Mouse (Mus musculus): Measurements from ENCODE around the gene Pnkd. TPM values are rescaled to one million over a fixed set of nuclear protein-coding genes. Genes with fewer than 3 reads are reported as not detected.

The Pnkd gene
- polyA plus RNA-seq, 1 experiment from 2014 or later = 104 TPM

DNA sequence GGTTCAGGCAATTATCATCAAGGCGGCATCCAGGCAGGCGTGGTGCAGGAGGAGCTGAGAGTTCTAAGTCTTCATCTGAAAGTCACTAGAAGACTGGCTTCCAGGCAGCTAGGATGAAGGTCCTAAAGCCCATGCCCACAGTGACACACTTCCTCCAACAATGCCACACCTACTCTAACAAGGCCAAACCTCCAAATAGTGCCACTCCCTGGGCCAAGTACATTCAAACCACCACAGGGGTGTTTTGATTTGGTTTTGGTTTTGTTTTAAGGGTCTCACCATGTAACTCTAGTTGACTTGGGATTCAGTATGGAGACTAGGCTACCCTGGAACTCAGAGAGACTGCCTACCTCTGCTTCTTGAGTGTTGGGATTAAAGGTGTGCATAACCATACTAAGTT, 20.8 kb downstream of the Pnkd start, which contains the start of gene Tmbim1:
Gene Tmbim1, minus strand, starts transcription at position 101 of the 400 bp plus-strand sequence.
- no peaks in the 10 kb centered on the region for H3K9me3 ChIP-seq (ENCODE audit: control insufficient read depth, low read length)
- no peak within 1 kb of the TSS for H3K27ac ChIP-seq (ENCODE audit: low read depth, low read length)
- no peak within 1 kb of the TSS for H3K4me2 ChIP-seq (ENCODE audit: low read depth)
- H3K36me3 ChIP-seq (ENCODE audit: control insufficient read depth, insufficient read depth, low read length) = no peaks in the 10 kb centered on the region
- WGBS = 66% methylated on average over 2 of the region's 2 CpGs
- H3K4me1 ChIP-seq (ENCODE audit: control insufficient read depth, insufficient read depth, low read length) = peaks cover 6% of the 10 kb centered on the region; the same call in 1 of the 2 replicates
- ATAC-seq (ENCODE audit: insufficient read depth, low FRiP score, low TSS enrichment) = no peak
- 0 out of 2 replicates have a peak, but pooled peaks cover 2% of the 10 kb centered on the region for H3K27me3 ChIP-seq (ENCODE audit: control insufficient read depth, insufficient read depth, low read length)
- H3K4me3 ChIP-seq (ENCODE audit: low read depth, low read length) = no peak within 1 kb of the TSS
- DNase-seq (ENCODE audit: low spot score) = no peak
- no peak within 1 kb of the TSS for H3K9ac ChIP-seq (ENCODE audit: low read length)

- Histone ChIP-seq H3K4me1 (ENCODE audit: control insufficient read depth, insufficient read depth, low read length) (peaks cover 6% of the 10 kb centered on the region; the same call in 1 of the 2 replicates), H3K36me3 (ENCODE audit: control insufficient read depth, insufficient read depth, low read length) (no peaks in the 10 kb centered on the region), H3K9me3 (ENCODE audit: control insufficient read depth, low read length) (no peaks in the 10 kb centered on the region), H3K27me3 (ENCODE audit: control insufficient read depth, insufficient read depth, low read length) (0 out of 2 replicates have a peak, but pooled peaks cover 2% of the 10 kb centered on the region), H3K9ac (ENCODE audit: low read length) (no peak overlapping the region), H3K4me3 (ENCODE audit: low read depth, low read length) (no peak overlapping the region), H3K4me2 (ENCODE audit: low read depth) (no peak overlapping the region), H3K27ac (ENCODE audit: low read depth, low read length) (no peak overlapping the region)
- ATAC-seq (ENCODE audit: insufficient read depth, low FRiP score, low TSS enrichment) = no peak
- no peak for DNase-seq (ENCODE audit: low spot score)
- WGBS = 91% methylated on average over 1 of the region's 1 CpGs
Observed at GRCm38 (mm10) chr1:74307146-74307545, 22.4 kb downstream of the Pnkd start.

GRCm38 (mm10) chr1:74308001-74308964, 23.6 kb downstream of the Pnkd start:
- 0 out of 2 replicates have a peak, but pooled peaks cover 2% of the 10 kb centered on the region for H3K27me3 ChIP-seq (ENCODE audit: control insufficient read depth, insufficient read depth, low read length)
- H3K27ac ChIP-seq (ENCODE audit: low read depth, low read length) = no peak overlapping the region
- ATAC-seq (ENCODE audit: insufficient read depth, low FRiP score, low TSS enrichment) = no peak
- no peaks in the 10 kb centered on the region for H3K36me3 ChIP-seq (ENCODE audit: control insufficient read depth, insufficient read depth, low read length)
- H3K4me1 ChIP-seq (ENCODE audit: control insufficient read depth, insufficient read depth, low read length) = peaks cover 6% of the 10 kb centered on the region; the same call in 1 of the 2 replicates
- no peak overlapping the region for H3K4me2 ChIP-seq (ENCODE audit: low read depth)
- no peak overlapping the region for H3K9ac ChIP-seq (ENCODE audit: low read length)
- no peak overlapping the region for H3K4me3 ChIP-seq (ENCODE audit: low read depth, low read length)
- no peak for DNase-seq (ENCODE audit: low spot score)
- 63% methylated on average over 10 of the region's 10 CpGs for WGBS
- H3K9me3 ChIP-seq (ENCODE audit: control insufficient read depth, low read length) = no peaks in the 10 kb centered on the region

DNA sequence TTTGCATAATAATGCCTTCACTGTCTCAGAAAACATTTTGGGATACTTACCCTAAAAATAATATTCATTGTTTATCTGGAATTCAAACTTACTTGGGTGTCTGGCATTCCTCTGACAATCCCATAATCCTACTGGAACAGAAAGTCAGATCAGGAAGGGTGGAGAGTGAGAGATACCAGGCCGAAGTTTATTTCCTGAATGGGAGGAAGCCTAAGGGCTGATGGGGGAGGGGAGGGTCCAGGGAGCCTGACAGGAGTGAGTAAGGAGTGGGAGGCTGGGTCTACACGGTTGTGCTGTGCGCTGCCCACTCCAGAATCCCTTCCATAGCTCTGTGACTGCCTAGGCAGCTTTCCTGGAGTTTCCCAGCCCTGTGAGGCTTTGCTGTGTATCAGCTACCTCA, 25.0 kb downstream of the Pnkd start:
- DNase-seq (ENCODE audit: low spot score) (no peak), ATAC-seq (ENCODE audit: insufficient read depth, low FRiP score, low TSS enrichment) (no peak)
- no peaks in the 10 kb centered on the region for H3K36me3 ChIP-seq (ENCODE audit: control insufficient read depth, insufficient read depth, low read length)

GRCm38 (mm10) chr1:74313049-74313692, 28.4 kb downstream of the Pnkd start:
- no peaks in the 10 kb centered on the region for H3K4me1 ChIP-seq (ENCODE audit: control insufficient read depth, insufficient read depth, low read length)
- ATAC-seq (ENCODE audit: insufficient read depth, low FRiP score, low TSS enrichment) (no peak), DNase-seq (ENCODE audit: low spot score) (peak; percentile 43)
- H3K4me3 ChIP-seq (ENCODE audit: low read depth, low read length) = no peak overlapping the region
- no peak overlapping the region for H3K9ac ChIP-seq (ENCODE audit: low read length)
- H3K27ac ChIP-seq (ENCODE audit: low read depth, low read length) = no peak overlapping the region
- WGBS = 10% methylated on average over 3 of the region's 3 CpGs
- no peak overlapping the region for H3K4me2 ChIP-seq (ENCODE audit: low read depth)
- no peaks in the 10 kb centered on the region for H3K36me3 ChIP-seq (ENCODE audit: control insufficient read depth, insufficient read depth, low read length)
- H3K9me3 ChIP-seq (ENCODE audit: control insufficient read depth, low read length) = no peaks in the 10 kb centered on the region
- no peaks in the 10 kb centered on the region for H3K27me3 ChIP-seq (ENCODE audit: control insufficient read depth, insufficient read depth, low read length)

More for the DNA sequence above, 25.0 kb downstream of the Pnkd start:
- no peaks in the 10 kb centered on the region for H3K9me3 ChIP-seq (ENCODE audit: control insufficient read depth, low read length)
- H3K4me1 ChIP-seq (ENCODE audit: control insufficient read depth, insufficient read depth, low read length) = no peaks in the 10 kb centered on the region
- 53% methylated on average over 3 of the region's 3 CpGs for WGBS
- H3K27me3 ChIP-seq (ENCODE audit: control insufficient read depth, insufficient read depth, low read length) = no peaks in the 10 kb centered on the region
- H3K9ac ChIP-seq (ENCODE audit: low read length) = no peak overlapping the region
- no peak overlapping the region for H3K4me3 ChIP-seq (ENCODE audit: low read depth, low read length)
- H3K27ac ChIP-seq (ENCODE audit: low read depth, low read length) = no peak overlapping the region
- no peak overlapping the region for H3K4me2 ChIP-seq (ENCODE audit: low read depth)

- H3K9ac ChIP-seq (ENCODE audit: low read length) = no peak overlapping the region
- H3K9me3 ChIP-seq (ENCODE audit: control insufficient read depth, low read length) = no peaks in the 10 kb centered on the region
- H3K4me3 ChIP-seq (ENCODE audit: low read depth, low read length) = no peak overlapping the region
- H3K4me2 ChIP-seq (ENCODE audit: low read depth) = no peak overlapping the region
- no peak for ATAC-seq (ENCODE audit: insufficient read depth, low FRiP score, low TSS enrichment)
- H3K4me1 ChIP-seq (ENCODE audit: control insufficient read depth, insufficient read depth, low read length) = no peaks in the 10 kb centered on the region
- H3K27ac ChIP-seq (ENCODE audit: low read depth, low read length) = no peak overlapping the region
- DNase-seq (ENCODE audit: low spot score) = no peak
- WGBS = 89% methylated on average over 3 of the region's 3 CpGs
- H3K36me3 ChIP-seq (ENCODE audit: control insufficient read depth, insufficient read depth, low read length) = no peaks in the 10 kb centered on the region
- H3K27me3 ChIP-seq (ENCODE audit: control insufficient read depth, insufficient read depth, low read length) = no peaks in the 10 kb centered on the region
Observed at GRCm38 (mm10) chr1:74314796-74315195, 30.1 kb downstream of the Pnkd start.

- no peak overlapping the region for H3K4me2 ChIP-seq (ENCODE audit: low read depth)
- no peak overlapping the region for H3K27ac ChIP-seq (ENCODE audit: low read depth, low read length)
- WGBS = 77% methylated on average over 4 of the region's 4 CpGs
- ATAC-seq (ENCODE audit: insufficient read depth, low FRiP score, low TSS enrichment) (no peak), DNase-seq (ENCODE audit: low spot score) (no peak)
- no peaks in the 10 kb centered on the region for H3K36me3 ChIP-seq (ENCODE audit: control insufficient read depth, insufficient read depth, low read length)
- H3K9me3 ChIP-seq (ENCODE audit: control insufficient read depth, low read length) = no peaks in the 10 kb centered on the region
- no peak overlapping the region for H3K9ac ChIP-seq (ENCODE audit: low read length)
- no peaks in the 10 kb centered on the region for H3K27me3 ChIP-seq (ENCODE audit: control insufficient read depth, insufficient read depth, low read length)
- H3K4me3 ChIP-seq (ENCODE audit: low read depth, low read length) = no peak overlapping the region
- H3K4me1 ChIP-seq (ENCODE audit: control insufficient read depth, insufficient read depth, low read length) = no peaks in the 10 kb centered on the region
Observed at GRCm38 (mm10) chr1:74316114-74316827, 31.5 kb downstream of the Pnkd start.

DNA sequence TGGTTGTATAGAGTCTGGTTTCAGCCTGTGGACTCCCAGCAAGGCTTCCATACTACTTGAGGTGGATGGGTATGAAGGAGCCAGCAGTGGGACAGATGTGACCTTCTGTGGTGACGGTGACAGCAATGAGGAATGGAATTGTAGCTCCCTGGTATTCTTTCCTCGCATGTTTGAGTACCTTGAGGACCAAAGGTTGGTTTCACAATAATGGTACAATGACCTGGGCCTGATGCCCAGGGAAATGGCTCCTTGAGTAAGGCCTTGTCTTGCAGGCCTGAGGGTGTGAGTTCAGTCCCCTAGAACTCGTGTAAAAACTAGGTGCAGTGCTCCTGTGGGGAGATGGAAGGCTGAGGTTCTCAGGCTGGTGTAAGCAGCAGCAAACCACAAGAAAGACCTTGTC, 34.0 kb downstream of the Pnkd start:
- 86% methylated on average over 3 of the region's 3 CpGs for WGBS
- Histone ChIP-seq H3K4me2 (ENCODE audit: low read depth) (no peak overlapping the region), H3K9ac (ENCODE audit: low read length) (no peak overlapping the region), H3K4me1 (ENCODE audit: control insufficient read depth, insufficient read depth, low read length) (no peaks in the 10 kb centered on the region), H3K27me3 (ENCODE audit: control insufficient read depth, insufficient read depth, low read length) (no peaks in the 10 kb centered on the region), H3K36me3 (ENCODE audit: control insufficient read depth, insufficient read depth, low read length) (no peaks in the 10 kb centered on the region), H3K9me3 (ENCODE audit: control insufficient read depth, low read length) (no peaks in the 10 kb centered on the region), H3K27ac (ENCODE audit: low read depth, low read length) (no peak overlapping the region), H3K4me3 (ENCODE audit: low read depth, low read length) (no peak overlapping the region)
- ATAC-seq (ENCODE audit: insufficient read depth, low FRiP score, low TSS enrichment) = no peak
- no peak for DNase-seq (ENCODE audit: low spot score)

Measured in neural tube, embryonic 11.5 days (tissue).